Mouse (Mus musculus): Measurements from ENCODE around the gene Hspa1a. TPM values are rescaled to one million over a fixed set of nuclear protein-coding genes. Genes with fewer than 3 reads are reported as not detected.
"Not testable (repeated sequence)": the region's sequence is repeated elsewhere in the genome, so short reads cannot be mapped to it uniquely, and the experiment has no call there.

Gene Hspa1a
- polyA plus RNA-seq, 1 experiment from 2014 or later, result 4.9 TPM

GRCm38 (mm10) chr17:34964640-34965049 lies 7.3 kb downstream of the Hspa1a start:
- Histone ChIP-seq H3K27ac (ENCODE audit: low read length) (peak overlapping the region; percentile 44; the same call in 1 of the 2 replicates), H3K4me3 (ENCODE audit: low read depth, low read length) (no peak overlapping the region), H3K36me3 (ENCODE audit: control insufficient read depth, insufficient read depth, low read length) (no peaks in the 10 kb centered on the region), H3K27me3 (ENCODE audit: control insufficient read depth, insufficient read depth, low read length) (peaks cover 11% of the 10 kb centered on the region), H3K9ac (replicated peaks; ENCODE audit: low read depth, low read length) (no peak overlapping the region), H3K4me2 (replicated peaks; ENCODE audit: low read depth, low read length) (no peak overlapping the region), H3K4me1 (ENCODE audit: control insufficient read depth, insufficient read depth, low read length) (peaks cover 14% of the 10 kb centered on the region; the same call in 1 of the 2 replicates), H3K9me3 (ENCODE audit: control insufficient read depth, low read depth, low read length) (no peaks in the 10 kb centered on the region)
- 7% methylated on average over 1 of the region's 1 CpGs for WGBS
- no peak for ATAC-seq (ENCODE audit: insufficient number of reproducible peaks, insufficient read depth, low FRiP score, low read depth)

- ATAC-seq (ENCODE audit: insufficient number of reproducible peaks, insufficient read depth, low FRiP score, low read depth), result no peak
- H3K27me3 ChIP-seq (ENCODE audit: control insufficient read depth, insufficient read depth, low read length), result 0 out of 2 replicates have a peak, but pooled peaks cover 2% of the 10 kb centered on the region
- H3K4me1 ChIP-seq (ENCODE audit: control insufficient read depth, insufficient read depth, low read length), result peaks cover 14% of the 10 kb centered on the region; the same call in 1 of the 2 replicates
- no peak overlapping the region for H3K4me3 ChIP-seq (ENCODE audit: low read depth, low read length)
- H3K36me3 ChIP-seq (ENCODE audit: control insufficient read depth, insufficient read depth, low read length), result no peaks in the 10 kb centered on the region
- H3K9ac ChIP-seq (replicated peaks; ENCODE audit: low read depth, low read length), result no peak overlapping the region
- H3K27ac ChIP-seq (ENCODE audit: low read length), result no peak overlapping the region; the same call in 1 of the 2 replicates
- no peak overlapping the region for H3K4me2 ChIP-seq (replicated peaks; ENCODE audit: low read depth, low read length)
- WGBS, result 68% methylated on average over 1 of the region's 1 CpGs
- H3K9me3 ChIP-seq (ENCODE audit: control insufficient read depth, low read depth, low read length), result no peaks in the 10 kb centered on the region
Observed at GRCm38 (mm10) chr17:34962841-34963240, 9.1 kb downstream of the Hspa1a start.

GRCm38 (mm10) chr17:34962125-34962524 lies 9.8 kb downstream of the Hspa1a start:
- H3K36me3 ChIP-seq (ENCODE audit: control insufficient read depth, insufficient read depth, low read length), result no peaks in the 10 kb centered on the region
- H3K4me1 ChIP-seq (ENCODE audit: control insufficient read depth, insufficient read depth, low read length), result peaks cover 14% of the 10 kb centered on the region; the same call in 1 of the 2 replicates
- H3K27ac ChIP-seq (ENCODE audit: low read length), result peak overlapping the region; percentile 36; the same call in 1 of the 2 replicates
- no peak for ATAC-seq (ENCODE audit: insufficient number of reproducible peaks, insufficient read depth, low FRiP score, low read depth)
- no peak overlapping the region for H3K9ac ChIP-seq (replicated peaks; ENCODE audit: low read depth, low read length)
- no peak overlapping the region for H3K4me3 ChIP-seq (ENCODE audit: low read depth, low read length)
- no peak overlapping the region; the same call in 1 of the 2 replicates for H3K4me2 ChIP-seq (replicated peaks; ENCODE audit: low read depth, low read length)
- no peaks in the 10 kb centered on the region for H3K27me3 ChIP-seq (ENCODE audit: control insufficient read depth, insufficient read depth, low read length)
- no peaks in the 10 kb centered on the region for H3K9me3 ChIP-seq (ENCODE audit: control insufficient read depth, low read depth, low read length)
- 11% methylated on average over 3 of the region's 3 CpGs for WGBS

GRCm38 (mm10) chr17:34960702-34961493 lies 11.1 kb downstream of the Hspa1a start:
- ATAC-seq (ENCODE audit: insufficient number of reproducible peaks, insufficient read depth, low FRiP score, low read depth), result no peak
- Histone ChIP-seq H3K9ac (replicated peaks; ENCODE audit: low read depth, low read length) (no peak overlapping the region), H3K4me3 (ENCODE audit: low read depth, low read length) (no peak overlapping the region), H3K4me2 (replicated peaks; ENCODE audit: low read depth, low read length) (peak overlapping the region; percentile 69; the same call in 1 of the 2 replicates), H3K27ac (ENCODE audit: low read length) (peak overlapping the region; percentile 39; the same call in 1 of the 2 replicates), H3K4me1 (ENCODE audit: control insufficient read depth, insufficient read depth, low read length) (peaks cover 14% of the 10 kb centered on the region; the same call in 1 of the 2 replicates), H3K36me3 (ENCODE audit: control insufficient read depth, insufficient read depth, low read length) (no peaks in the 10 kb centered on the region), H3K27me3 (ENCODE audit: control insufficient read depth, insufficient read depth, low read length) (no peaks in the 10 kb centered on the region), H3K9me3 (ENCODE audit: control insufficient read depth, low read depth, low read length) (no peaks in the 10 kb centered on the region)

GRCm38 (mm10) chr17:34959881-34960515 lies 12.0 kb downstream of the Hspa1a start:
- peak overlapping the region; percentile 42 for H3K9ac ChIP-seq (replicated peaks; ENCODE audit: low read depth, low read length)
- peaks cover 11% of the 10 kb centered on the region; the same call in 1 of the 2 replicates for H3K4me1 ChIP-seq (ENCODE audit: control insufficient read depth, insufficient read depth, low read length)
- H3K4me2 ChIP-seq (replicated peaks; ENCODE audit: low read depth, low read length), result peak overlapping the region; percentile 69
- ATAC-seq (ENCODE audit: insufficient number of reproducible peaks, insufficient read depth, low FRiP score, low read depth), result no peak
- WGBS, result 11% methylated on average over 12 of the region's 12 CpGs
- peak overlapping the region; percentile 93 for H3K27ac ChIP-seq (ENCODE audit: low read length)
- no peaks in the 10 kb centered on the region for H3K27me3 ChIP-seq (ENCODE audit: control insufficient read depth, insufficient read depth, low read length)
- H3K36me3 ChIP-seq (ENCODE audit: control insufficient read depth, insufficient read depth, low read length), result no peaks in the 10 kb centered on the region
- peak overlapping the region; percentile 29 for H3K4me3 ChIP-seq (ENCODE audit: low read depth, low read length)
- no peaks in the 10 kb centered on the region for H3K9me3 ChIP-seq (ENCODE audit: control insufficient read depth, low read depth, low read length)

GRCm38 (mm10) chr17:34959130-34959778 lies 12.7 kb downstream of the Hspa1a start, which contains the start of gene Hspa1b:
Hspa1b (minus strand) TSS chr17:34959238.
- 1% methylated on average over 28 of the region's 32 CpGs for WGBS
- not testable (repeated sequence) for H3K27me3 ChIP-seq (ENCODE audit: control insufficient read depth, insufficient read depth, low read length); H3K9me3 ChIP-seq (ENCODE audit: control insufficient read depth, low read depth, low read length); H3K36me3 ChIP-seq (ENCODE audit: control insufficient read depth, insufficient read depth, low read length)
- H3K4me3 ChIP-seq (ENCODE audit: low read depth, low read length), result peak within 1 kb of the TSS; percentile 29
- ATAC-seq (ENCODE audit: insufficient number of reproducible peaks, insufficient read depth, low FRiP score, low read depth), result peak; percentile 94
- peaks cover 11% of the 10 kb centered on the region; the same call in 1 of the 2 replicates for H3K4me1 ChIP-seq (ENCODE audit: control insufficient read depth, insufficient read depth, low read length)
- H3K4me2 ChIP-seq (replicated peaks; ENCODE audit: low read depth, low read length), result peak within 1 kb of the TSS; percentile 69
- peak within 1 kb of the TSS; percentile 42 for H3K9ac ChIP-seq (replicated peaks; ENCODE audit: low read depth, low read length)
- H3K27ac ChIP-seq (ENCODE audit: low read length), result peak within 1 kb of the TSS; percentile 93

- H3K9ac ChIP-seq (replicated peaks; ENCODE audit: low read depth, low read length); H3K27me3 ChIP-seq (ENCODE audit: control insufficient read depth, insufficient read depth, low read length); H3K27ac ChIP-seq (ENCODE audit: low read length); H3K36me3 ChIP-seq (ENCODE audit: control insufficient read depth, insufficient read depth, low read length); H3K9me3 ChIP-seq (ENCODE audit: control insufficient read depth, low read depth, low read length): not testable (repeated sequence)
- ATAC-seq (ENCODE audit: insufficient number of reproducible peaks, insufficient read depth, low FRiP score, low read depth), result peak; percentile 16; the same call in 1 of the 2 replicates
- H3K4me3 ChIP-seq (ENCODE audit: low read depth, low read length), result peak overlapping the region; percentile 15; the same call in 1 of the 2 replicates
- WGBS, result 0% methylated on average over 27 of the region's 47 CpGs
- peak overlapping the region; percentile 39 for H3K4me2 ChIP-seq (replicated peaks; ENCODE audit: low read depth, low read length)
- H3K4me1 ChIP-seq (ENCODE audit: control insufficient read depth, insufficient read depth, low read length), result peaks cover 11% of the 10 kb centered on the region; the same call in 1 of the 2 replicates
Observed at GRCm38 (mm10) chr17:34958734-34959129, 13.2 kb downstream of the Hspa1a start.

- not testable (repeated sequence) for H3K4me3 ChIP-seq (ENCODE audit: low read depth, low read length); H3K27ac ChIP-seq (ENCODE audit: low read length); ATAC-seq (ENCODE audit: insufficient number of reproducible peaks, insufficient read depth, low FRiP score, low read depth); H3K9ac ChIP-seq (replicated peaks; ENCODE audit: low read depth, low read length); H3K9me3 ChIP-seq (ENCODE audit: control insufficient read depth, low read depth, low read length); H3K36me3 ChIP-seq (ENCODE audit: control insufficient read depth, insufficient read depth, low read length); H3K4me2 ChIP-seq (replicated peaks; ENCODE audit: low read depth, low read length); H3K27me3 ChIP-seq (ENCODE audit: control insufficient read depth, insufficient read depth, low read length)
- WGBS, result 25% methylated on average over 22 of the region's 40 CpGs
- peaks cover 11% of the 10 kb centered on the region; the same call in 1 of the 2 replicates for H3K4me1 ChIP-seq (ENCODE audit: control insufficient read depth, insufficient read depth, low read length)
Observed at GRCm38 (mm10) chr17:34957966-34958365, 14.0 kb downstream of the Hspa1a start.

Data from stomach, embryonic 14.5 days (tissue).